Mouse (Mus musculus) hindbrain, embryonic 12.5 days (tissue): ENCODE measurements at regions not wholly inside any gene's neighbourhood (a gene's known extent, or its start where the extent isn't known, plus 50 kb on each side); places are given as distances from the start of the nearest gene placed in this dataset.

Experiments
- ATAC-seq: fragments of 200-750 bp; cut with Nextera tagmentation; 2 replicates; pipeline ENCODE4 v1.8.0; 2017; ENCODE audit warnings: moderate TSS enrichment; ENCODE audit not compliant: low FRiP score
- H3K27ac ChIP-seq: fragments of 300-500 bp; sonication (generic); 2 replicates; pipeline ENCODE4 v1.5.1; 2016; ENCODE audit warnings: mild to moderate bottlenecking
- H3K27me3 ChIP-seq: fragments of 300-500 bp; sonication (generic); 2 replicates; pipeline ENCODE4 v1.6.1; 2016; ENCODE audit warnings: mild to moderate bottlenecking
- H3K36me3 ChIP-seq: fragments of 300-500 bp; sonication (generic); 2 replicates; pipeline ENCODE4 v1.6.1; 2016; ENCODE audit warnings: mild to moderate bottlenecking
- H3K4me1 ChIP-seq: fragments of 300-500 bp; sonication (generic); 2 replicates; pipeline ENCODE4 v1.6.1; 2016
- H3K4me2 ChIP-seq: fragments of 300-500 bp; sonication (generic); replicated peaks from 2 replicates; pipeline ENCODE4 v1.6.1; 2016; ENCODE audit warnings: mild to moderate bottlenecking
- H3K4me3 ChIP-seq: fragments of 300-500 bp; sonication (generic); 2 replicates; pipeline ENCODE4 v1.5.1; 2016; ENCODE audit warnings: mild to moderate bottlenecking
- H3K9ac ChIP-seq: fragments of 300-500 bp; sonication (generic); 2 replicates; pipeline ENCODE4 v1.6.1; 2016; ENCODE audit warnings: mild to moderate bottlenecking, moderate library complexity
- H3K9me3 ChIP-seq: fragments of 300-500 bp; sonication (generic); replicated peaks from 2 replicates; pipeline ENCODE4 v1.6.1; 2016; ENCODE audit warnings: mild to moderate bottlenecking
- WGBS: fragments of 180-500 bp; shearing (Covaris S2); methylation state at CpG from one replicate; pipeline ENCODE4 v1.1.7; 2016; 5-methylcytosine and 5-hydroxymethylcytosine counted together

DNA sequence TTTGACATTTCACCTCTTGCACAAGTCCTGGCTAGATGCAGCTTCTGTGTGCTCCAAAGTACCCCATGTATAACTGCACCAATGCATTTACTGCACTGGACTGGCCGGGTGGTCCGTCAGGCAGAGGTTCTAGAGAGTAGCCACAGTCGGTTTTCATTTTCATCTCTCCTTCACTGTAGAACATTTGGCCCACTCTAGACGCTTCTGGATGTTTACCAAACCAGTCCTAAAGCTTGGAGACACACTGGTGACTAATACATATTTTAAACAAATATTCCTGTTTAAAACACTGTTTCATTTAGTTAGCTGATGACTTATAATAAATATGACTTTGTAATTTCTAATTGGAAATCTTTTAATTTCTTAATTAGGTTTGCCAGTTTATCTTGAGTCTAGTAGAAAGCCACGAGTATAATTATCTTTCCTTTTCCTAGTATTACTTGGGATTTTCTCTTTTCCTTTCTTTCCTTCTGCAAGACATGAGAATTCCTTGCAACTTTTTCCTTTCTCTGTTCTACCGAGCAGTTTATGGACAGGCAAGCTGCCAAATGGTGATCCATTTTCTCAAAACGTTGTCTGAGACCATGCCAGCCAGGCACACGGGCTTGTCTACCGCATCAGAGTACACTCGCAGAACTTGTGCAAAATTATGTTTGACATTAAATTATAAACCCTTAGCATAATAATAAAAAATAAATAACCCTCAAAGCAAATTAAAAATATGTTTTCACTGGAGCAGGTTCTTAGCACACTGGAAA, 250.4 kb upstream of the Zeb2 start:
- Histone ChIP-seq H3K36me3 (no peaks in the 10 kb centered on the region), H3K4me3 (no peak overlapping the region), H3K9ac (no peak overlapping the region), H3K9me3 (no peaks in the 10 kb centered on the region), H3K27me3 (no peaks in the 10 kb centered on the region), H3K27ac (no peak overlapping the region), H3K4me1 (no peaks in the 10 kb centered on the region), H3K4me2 (no peak overlapping the region)
- no peak for ATAC-seq
- WGBS, result 88% methylated on average over 10 of the region's 10 CpGs

DNA sequence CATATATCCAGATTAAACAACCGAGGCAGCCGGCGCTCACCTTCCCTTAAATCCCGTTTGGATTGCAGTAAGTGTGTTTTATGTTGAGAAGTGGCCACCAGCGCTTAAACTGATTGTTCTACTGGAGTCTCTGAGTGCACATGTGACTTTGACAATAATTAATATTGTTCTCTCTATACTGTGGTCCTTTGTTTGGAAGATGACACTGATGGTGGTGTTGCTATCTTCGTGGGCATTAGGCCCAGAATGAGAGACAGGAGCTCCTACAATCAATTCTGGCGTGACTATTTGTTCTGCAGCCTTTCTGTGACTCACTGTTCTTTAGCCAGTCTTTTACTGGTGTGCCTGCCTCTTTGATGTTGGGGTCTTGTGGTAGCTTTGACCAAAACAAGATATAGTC, 240.1 kb upstream of the Zeb2 start:
- no peak for ATAC-seq
- no peaks in the 10 kb centered on the region for H3K9me3 ChIP-seq
- no peak overlapping the region for H3K4me3 ChIP-seq
- 75% methylated on average over 7 of the region's 7 CpGs for WGBS
- H3K27ac ChIP-seq, result no peak overlapping the region
- H3K9ac ChIP-seq, result no peak overlapping the region
- no peak overlapping the region for H3K4me2 ChIP-seq
- H3K27me3 ChIP-seq, result no peaks in the 10 kb centered on the region
- H3K4me1 ChIP-seq, result no peaks in the 10 kb centered on the region; the same call in 1 of the 2 replicates
- H3K36me3 ChIP-seq, result no peaks in the 10 kb centered on the region

DNA sequence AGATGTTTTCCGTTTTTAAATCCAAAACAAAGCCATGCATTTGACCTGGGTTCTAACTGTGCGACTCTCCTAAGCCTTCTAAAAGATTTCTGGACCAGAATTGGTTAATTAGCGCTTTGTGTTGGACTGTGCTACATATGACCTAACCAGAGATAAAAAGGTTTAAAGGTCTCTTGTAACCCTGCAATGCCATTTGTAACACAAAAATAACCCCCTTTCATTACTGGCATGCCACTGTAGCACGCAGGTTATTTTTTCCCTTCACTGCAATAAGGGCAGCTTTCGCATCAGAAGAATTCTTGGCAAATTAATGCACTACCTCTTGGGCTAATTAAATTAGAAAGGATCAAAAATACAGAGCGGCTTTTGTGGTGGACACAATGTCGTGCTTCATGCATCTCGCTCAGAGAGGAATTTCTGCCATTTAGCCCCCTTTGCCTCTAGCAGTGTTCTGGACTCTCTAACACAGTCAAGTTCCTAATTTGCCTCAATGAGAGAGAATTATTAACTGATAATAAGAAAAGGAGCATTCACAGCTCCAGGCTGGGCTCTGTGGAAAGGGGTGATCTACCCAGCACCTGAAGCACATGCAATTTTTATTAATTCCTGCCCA, 239.5 kb upstream of the Zeb2 start:
- Histone ChIP-seq H3K36me3 (no peaks in the 10 kb centered on the region), H3K4me3 (no peak overlapping the region), H3K4me2 (no peak overlapping the region), H3K27ac (no peak overlapping the region), H3K4me1 (no peaks in the 10 kb centered on the region; the same call in 1 of the 2 replicates), H3K9me3 (no peaks in the 10 kb centered on the region), H3K27me3 (no peaks in the 10 kb centered on the region), H3K9ac (no peak overlapping the region)
- no peak for ATAC-seq
- WGBS, result 69% methylated on average over 8 of the region's 8 CpGs

DNA sequence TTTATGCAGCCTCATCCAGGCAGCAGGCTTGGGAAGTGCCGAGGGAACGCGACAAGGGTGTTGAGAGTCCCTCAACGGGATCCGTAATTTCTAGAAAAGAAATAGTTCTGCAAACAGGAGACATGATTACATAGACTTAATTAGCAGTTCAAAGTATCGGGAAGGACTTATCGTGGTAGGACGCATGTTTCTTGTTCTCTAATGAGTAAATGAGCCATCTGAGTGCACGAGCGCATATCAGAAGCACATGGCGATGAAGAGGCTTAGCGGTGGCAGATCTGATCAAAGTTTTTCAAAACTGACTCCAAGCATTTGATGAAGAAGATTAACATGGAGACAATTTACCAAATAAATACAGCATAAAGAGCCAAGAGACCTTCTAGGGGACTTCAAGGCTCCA, 238.8 kb upstream of the Zeb2 start:
- no peak overlapping the region for H3K9ac ChIP-seq
- H3K4me2 ChIP-seq, result no peak overlapping the region
- no peak for ATAC-seq
- no peaks in the 10 kb centered on the region for H3K27me3 ChIP-seq
- 87% methylated on average over 12 of the region's 12 CpGs for WGBS
- no peaks in the 10 kb centered on the region for H3K36me3 ChIP-seq
- no peak overlapping the region for H3K4me3 ChIP-seq
- no peaks in the 10 kb centered on the region; the same call in 1 of the 2 replicates for H3K4me1 ChIP-seq
- no peaks in the 10 kb centered on the region for H3K9me3 ChIP-seq
- no peak overlapping the region for H3K27ac ChIP-seq

DNA sequence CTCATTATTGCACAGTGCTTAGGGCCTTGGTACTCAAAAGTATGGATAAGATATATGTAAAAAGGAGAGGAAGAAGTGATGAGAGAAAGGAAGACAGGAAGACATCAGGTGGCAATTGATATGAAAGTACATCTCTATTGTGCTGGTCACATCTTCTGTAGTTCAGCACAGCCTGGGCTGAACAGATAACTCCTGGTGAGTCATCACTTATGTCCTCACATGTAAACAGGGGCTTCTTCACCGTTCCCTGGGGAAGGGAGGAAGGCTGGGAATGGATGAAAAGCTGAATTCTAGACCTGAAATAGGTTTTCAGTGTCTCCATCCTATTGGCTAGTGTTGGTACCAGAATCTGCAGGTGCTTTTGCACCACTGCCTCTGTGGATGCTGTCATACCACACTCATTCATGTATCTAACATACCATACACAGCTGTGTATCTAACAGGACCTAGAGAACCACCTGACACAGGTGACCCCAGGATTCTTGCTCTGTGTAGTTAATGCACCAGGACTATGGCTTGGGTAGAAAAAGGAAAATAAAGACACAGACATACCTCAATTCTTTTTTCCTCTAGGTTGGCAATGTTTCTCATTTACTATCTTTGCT, 234.4 kb upstream of the Zeb2 start:
- ATAC-seq, result no peak
- WGBS, result 93% methylated on average over 1 of the region's 1 CpGs
- Histone ChIP-seq H3K4me2 (no peak overlapping the region), H3K9ac (no peak overlapping the region), H3K27me3 (no peaks in the 10 kb centered on the region), H3K4me1 (no peaks in the 10 kb centered on the region), H3K36me3 (no peaks in the 10 kb centered on the region), H3K9me3 (no peaks in the 10 kb centered on the region), H3K27ac (no peak overlapping the region), H3K4me3 (no peak overlapping the region)

DNA sequence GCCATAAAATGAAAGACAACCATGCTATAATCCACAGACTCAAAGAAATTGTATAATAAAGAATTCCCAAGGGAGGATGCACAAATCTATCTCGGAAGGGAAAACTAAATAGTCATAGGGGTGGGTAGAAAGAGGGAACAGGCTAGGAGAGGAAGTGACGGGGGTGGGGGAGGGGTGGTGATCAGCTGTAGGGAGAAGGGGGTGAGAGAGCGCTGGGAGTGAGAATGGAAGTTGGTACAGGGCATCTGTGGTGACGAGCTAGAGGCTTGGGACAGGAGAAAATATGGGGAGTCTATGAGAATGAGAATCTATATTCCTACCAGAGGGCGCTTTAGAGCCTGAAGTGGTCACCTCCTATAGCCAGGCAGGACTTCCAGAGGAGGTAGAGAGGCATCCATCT, 229.2 kb upstream of the Zeb2 start:
- WGBS, result 89% methylated on average over 5 of the region's 5 CpGs
- no peak overlapping the region for H3K9ac ChIP-seq
- no peaks in the 10 kb centered on the region for H3K4me1 ChIP-seq
- H3K36me3 ChIP-seq, result no peaks in the 10 kb centered on the region
- H3K4me3 ChIP-seq, result no peak overlapping the region
- no peak for ATAC-seq
- H3K4me2 ChIP-seq, result no peak overlapping the region
- no peaks in the 10 kb centered on the region for H3K27me3 ChIP-seq
- H3K27ac ChIP-seq, result no peak overlapping the region
- no peaks in the 10 kb centered on the region for H3K9me3 ChIP-seq

DNA sequence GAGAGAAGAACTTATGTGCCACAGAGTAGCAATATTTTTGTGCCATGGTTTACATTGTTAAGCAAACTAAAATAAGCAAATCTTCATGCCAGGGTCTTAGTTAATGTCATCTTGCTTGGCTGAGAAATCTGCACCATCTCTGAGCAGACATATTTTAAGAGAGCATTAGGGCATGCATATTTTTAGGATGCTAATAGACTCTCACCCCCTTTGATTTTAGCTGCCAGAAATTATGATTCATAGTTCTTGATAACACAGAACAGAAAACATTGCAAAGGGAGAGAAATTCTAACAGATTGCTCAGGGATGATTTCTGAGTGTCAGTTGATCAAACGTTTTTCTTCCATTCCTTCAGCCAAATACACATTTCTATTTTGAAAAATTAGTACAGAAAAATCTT, 222.7 kb upstream of the Zeb2 start:
- Histone ChIP-seq H3K27me3 (no peaks in the 10 kb centered on the region), H3K4me2 (no peak overlapping the region), H3K27ac (no peak overlapping the region), H3K9me3 (no peaks in the 10 kb centered on the region), H3K9ac (no peak overlapping the region), H3K4me3 (no peak overlapping the region), H3K36me3 (no peaks in the 10 kb centered on the region), H3K4me1 (no peaks in the 10 kb centered on the region)
- ATAC-seq, result no peak
- WGBS, result 78% methylated on average over 1 of the region's 1 CpGs

DNA sequence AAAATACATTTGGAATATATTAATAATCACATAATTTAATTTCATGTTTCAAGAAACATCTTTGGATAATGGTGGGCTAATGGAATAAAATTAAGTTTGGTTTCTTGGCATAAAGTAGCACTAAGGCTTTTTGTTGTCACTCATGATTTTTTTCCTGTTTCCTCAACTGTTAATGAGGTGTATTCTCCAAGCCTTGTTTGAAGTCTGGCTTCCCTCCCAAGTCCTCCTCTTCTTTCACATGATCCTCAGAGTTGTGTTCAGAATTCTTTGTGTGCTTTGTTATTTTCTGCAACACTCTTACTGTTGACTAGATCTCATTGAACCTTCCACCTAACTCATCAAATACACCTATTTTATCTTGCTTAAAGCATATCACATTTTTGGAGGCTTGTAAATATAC, 221.6 kb upstream of the Zeb2 start:
- H3K9me3 ChIP-seq, result no peaks in the 10 kb centered on the region

DNA sequence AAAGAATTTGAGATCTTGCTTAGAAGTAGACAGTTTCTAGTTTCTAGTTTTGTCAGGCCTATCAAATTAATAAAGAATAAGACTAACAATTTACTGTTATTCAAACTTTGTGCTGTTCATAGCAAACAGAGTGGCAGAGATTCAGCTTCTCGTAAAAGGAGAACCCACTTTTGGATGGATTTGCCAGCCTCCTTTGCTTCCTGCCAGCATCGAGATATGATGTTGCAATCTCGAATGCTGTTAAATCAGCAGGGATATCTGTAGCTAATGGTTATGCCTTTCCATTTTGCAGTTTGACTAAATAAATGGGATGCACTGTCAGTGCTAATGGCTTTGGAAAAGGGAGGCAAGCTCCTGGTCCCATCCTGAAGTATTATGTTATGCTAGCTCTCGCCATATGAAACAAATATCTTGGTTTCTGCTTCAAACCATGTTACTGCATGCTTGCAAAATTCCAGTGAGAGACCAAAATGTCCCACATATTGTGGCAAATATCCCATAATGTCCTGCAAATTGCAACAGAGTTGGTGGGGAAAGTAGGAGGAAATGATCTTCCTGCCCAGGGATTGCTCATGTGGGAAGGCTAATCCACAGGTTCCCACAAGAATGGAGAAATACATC, 199.9 kb upstream of the Zeb2 start:
- Histone ChIP-seq H3K4me3 (no peak overlapping the region), H3K9me3 (no peaks in the 10 kb centered on the region), H3K9ac (no peak overlapping the region), H3K4me2 (no peak overlapping the region), H3K4me1 (no peaks in the 10 kb centered on the region), H3K27ac (no peak overlapping the region), H3K27me3 (no peaks in the 10 kb centered on the region), H3K36me3 (no peaks in the 10 kb centered on the region)
- WGBS, result 88% methylated on average over 4 of the region's 4 CpGs
- no peak for ATAC-seq

More for the DNA sequence above, 221.6 kb upstream of the Zeb2 start:
- no peaks in the 10 kb centered on the region for H3K36me3 ChIP-seq
- H3K4me1 ChIP-seq, result no peaks in the 10 kb centered on the region
- H3K27ac ChIP-seq, result no peak overlapping the region
- no peak overlapping the region for H3K4me3 ChIP-seq
- no peak overlapping the region for H3K4me2 ChIP-seq
- ATAC-seq, result no peak
- no peaks in the 10 kb centered on the region for H3K27me3 ChIP-seq
- no peak overlapping the region for H3K9ac ChIP-seq

DNA sequence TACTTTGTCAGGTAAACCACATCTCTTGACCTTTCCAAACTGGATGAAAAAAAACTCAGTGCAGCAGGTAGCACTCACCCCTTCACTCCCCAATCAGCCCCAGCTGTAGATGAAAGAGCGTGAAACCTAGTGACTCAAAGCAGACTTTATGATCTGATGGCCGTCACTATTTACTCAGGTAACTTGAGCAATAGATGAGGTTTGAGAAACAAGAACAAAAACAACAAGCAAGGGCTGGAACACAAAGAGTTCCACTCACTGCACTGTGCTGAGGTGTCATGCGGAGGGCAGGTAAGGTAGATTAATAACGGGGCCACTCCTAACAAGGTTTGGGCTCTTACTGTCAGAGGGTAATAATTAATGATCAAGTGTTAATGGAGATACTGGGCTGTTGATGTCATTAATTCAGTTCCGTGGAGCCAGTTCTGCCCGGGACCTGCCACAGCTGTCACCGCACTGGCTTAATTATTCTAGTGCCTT, 170.4 kb upstream of the Zeb2 start:
- H3K9ac ChIP-seq, result no peak overlapping the region
- ATAC-seq, result peak; percentile 64; the same call in 1 of the 2 replicates
- H3K36me3 ChIP-seq, result no peaks in the 10 kb centered on the region
- no peaks in the 10 kb centered on the region for H3K9me3 ChIP-seq
- WGBS, result 53% methylated on average over 7 of the region's 7 CpGs
- H3K27ac ChIP-seq, result no peak overlapping the region
- H3K4me2 ChIP-seq, result no peak overlapping the region
- H3K27me3 ChIP-seq, result no peaks in the 10 kb centered on the region
- peaks cover 11% of the 10 kb centered on the region for H3K4me1 ChIP-seq
- no peak overlapping the region for H3K4me3 ChIP-seq

DNA sequence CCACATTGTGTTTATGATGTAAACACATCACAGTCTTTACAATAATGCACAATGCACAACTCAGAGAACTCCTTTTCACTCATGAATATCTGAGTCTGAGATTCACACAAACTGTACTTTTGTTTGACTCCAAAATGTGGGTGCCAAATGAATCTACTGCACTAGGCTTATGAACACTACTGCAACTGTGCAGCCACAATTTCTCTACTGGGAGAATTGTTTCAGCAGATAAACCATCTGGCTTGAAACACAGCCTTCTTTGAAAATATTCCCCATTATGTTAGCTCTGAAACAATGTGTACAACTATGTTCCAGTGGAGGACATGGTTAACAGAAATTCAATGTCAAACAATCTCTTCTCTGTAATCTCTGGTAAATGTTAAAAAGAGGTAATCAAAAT, 166.6 kb upstream of the Zeb2 start:
- Histone ChIP-seq H3K4me1 (peaks cover 11% of the 10 kb centered on the region), H3K27ac (no peak overlapping the region), H3K4me2 (no peak overlapping the region), H3K27me3 (no peaks in the 10 kb centered on the region), H3K9ac (no peak overlapping the region), H3K4me3 (no peak overlapping the region), H3K36me3 (no peaks in the 10 kb centered on the region), H3K9me3 (no peaks in the 10 kb centered on the region)
- no peak for ATAC-seq

DNA sequence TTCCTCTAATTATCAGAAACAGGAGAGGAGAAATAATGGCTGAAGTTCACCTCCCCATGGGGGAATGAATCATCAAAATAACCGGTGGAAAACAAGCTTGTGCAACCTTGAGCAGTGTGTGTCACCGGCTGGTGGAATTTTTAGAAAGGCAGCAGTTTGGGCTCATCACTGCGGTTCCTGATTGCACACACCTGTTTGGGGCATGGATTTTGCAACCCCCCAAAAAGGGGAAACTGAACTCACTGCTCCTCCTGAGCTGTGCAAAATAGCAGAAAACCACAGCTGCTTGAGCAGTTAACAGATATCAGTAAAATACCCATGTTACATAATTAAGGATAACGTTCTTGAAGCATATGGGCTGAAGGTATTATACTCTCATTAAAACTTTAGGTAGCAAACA, 162.3 kb upstream of the Zeb2 start:
- Histone ChIP-seq H3K9ac (no peak overlapping the region), H3K4me2 (no peak overlapping the region), H3K4me3 (no peak overlapping the region), H3K9me3 (no peaks in the 10 kb centered on the region), H3K27me3 (no peaks in the 10 kb centered on the region), H3K4me1 (no peaks in the 10 kb centered on the region), H3K27ac (no peak overlapping the region), H3K36me3 (no peaks in the 10 kb centered on the region)
- 76% methylated on average over 4 of the region's 4 CpGs for WGBS
- ATAC-seq, result no peak
